Mouse (Mus musculus) cerebellum, adult 9-10 months (tissue): ENCODE measurements around the gene Osbpl5.

Experiments
- DNase-seq: peaks from one replicate; pipeline ENCODE4 v3.0.0; 2022

Osbpl5 gene

GRCm38 (mm10) chr7:143753990-143754715 is 2.6 kb downstream of the Osbpl5 start:
- peak; percentile 59 for DNase-seq

DNA sequence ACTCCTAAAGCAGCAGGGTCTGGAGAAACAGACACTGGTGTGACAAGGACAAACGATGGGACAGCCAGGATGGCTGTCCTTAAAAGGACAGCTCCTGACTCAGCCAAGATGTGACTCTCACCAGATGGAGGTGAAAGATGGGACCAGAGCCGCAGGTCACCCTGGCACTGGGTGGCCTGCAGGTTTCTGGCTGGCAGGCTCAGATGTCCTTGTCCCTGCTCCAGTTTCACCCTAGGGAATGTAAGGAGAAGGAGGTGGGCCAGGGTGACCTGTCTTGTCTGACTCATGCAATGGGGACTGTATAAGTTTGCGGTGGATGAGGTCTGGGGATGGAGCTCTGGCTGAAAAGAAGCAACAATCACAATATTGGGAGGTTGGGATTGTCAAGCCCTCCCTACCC is 4.2 kb downstream of the Osbpl5 start:
- no peak for DNase-seq

DNA sequence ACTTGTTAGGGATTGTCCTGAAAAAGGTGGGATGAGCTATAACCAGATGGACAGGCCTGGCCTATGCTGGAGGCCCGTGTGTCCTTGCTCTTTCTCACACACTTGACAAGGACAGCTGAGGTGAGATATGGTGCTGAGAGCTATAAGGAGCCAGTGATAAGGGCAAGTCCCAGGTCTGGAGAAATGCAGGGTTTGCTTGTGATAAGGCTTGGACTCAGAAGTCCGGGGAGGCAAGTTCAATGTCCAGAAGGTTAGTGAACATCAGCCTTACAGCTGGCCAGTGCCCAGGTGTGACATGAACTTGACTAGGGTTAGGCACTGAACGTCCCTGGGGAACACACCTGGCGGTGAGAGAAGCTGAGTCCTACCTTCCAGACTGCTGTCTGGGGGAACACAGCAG is 4.7 kb downstream of the Osbpl5 start:
- DNase-seq, result no peak

DNA sequence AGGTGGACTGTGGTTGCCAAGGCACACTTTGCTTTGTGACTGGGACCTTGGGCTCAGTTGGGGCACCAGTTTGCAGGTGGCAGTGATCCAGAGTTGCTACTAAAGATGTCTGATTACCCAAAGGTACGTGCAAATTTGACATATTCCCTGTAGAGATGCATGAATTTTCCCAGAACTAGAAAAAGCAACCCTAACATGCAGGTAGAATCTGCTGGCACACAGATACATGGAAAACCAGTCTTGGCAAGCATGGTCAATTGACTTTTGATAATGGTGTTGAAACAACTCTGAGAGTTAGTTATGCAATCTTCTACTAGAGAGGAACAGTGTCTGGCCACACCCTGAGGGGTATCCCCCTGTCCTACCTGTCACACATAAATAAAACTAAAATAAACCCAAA is 5.4 kb downstream of the Osbpl5 start:
- no peak for DNase-seq

DNA sequence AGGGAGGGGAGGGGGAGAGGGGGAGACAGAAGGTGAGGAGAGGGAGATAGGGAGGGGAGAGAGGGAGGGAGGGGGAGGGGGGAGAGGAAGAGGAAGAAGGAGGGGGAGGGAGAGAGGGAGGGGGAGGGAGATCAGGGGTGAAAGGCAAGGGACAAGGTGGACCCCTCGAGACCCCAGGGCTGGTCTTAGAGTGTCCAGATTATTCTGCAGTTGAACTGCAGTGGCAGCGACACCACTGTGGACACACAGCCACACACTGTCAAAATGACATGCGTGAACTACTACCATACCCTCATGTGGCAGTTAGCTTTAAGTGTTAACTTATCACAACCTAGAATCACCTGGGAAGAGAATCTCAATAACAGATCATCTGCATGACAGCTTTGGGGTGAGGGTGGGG is 7.7 kb downstream of the Osbpl5 start:
- DNase-seq, result no peak

GRCm38 (mm10) chr7:143748041-143748868 is 8.5 kb downstream of the Osbpl5 start:
- DNase-seq, result peak; percentile 83

- no peak for DNase-seq
These were observed 16.1 kb downstream of the Osbpl5 start for GRCm38 (mm10) chr7:143740653-143741052.

DNA sequence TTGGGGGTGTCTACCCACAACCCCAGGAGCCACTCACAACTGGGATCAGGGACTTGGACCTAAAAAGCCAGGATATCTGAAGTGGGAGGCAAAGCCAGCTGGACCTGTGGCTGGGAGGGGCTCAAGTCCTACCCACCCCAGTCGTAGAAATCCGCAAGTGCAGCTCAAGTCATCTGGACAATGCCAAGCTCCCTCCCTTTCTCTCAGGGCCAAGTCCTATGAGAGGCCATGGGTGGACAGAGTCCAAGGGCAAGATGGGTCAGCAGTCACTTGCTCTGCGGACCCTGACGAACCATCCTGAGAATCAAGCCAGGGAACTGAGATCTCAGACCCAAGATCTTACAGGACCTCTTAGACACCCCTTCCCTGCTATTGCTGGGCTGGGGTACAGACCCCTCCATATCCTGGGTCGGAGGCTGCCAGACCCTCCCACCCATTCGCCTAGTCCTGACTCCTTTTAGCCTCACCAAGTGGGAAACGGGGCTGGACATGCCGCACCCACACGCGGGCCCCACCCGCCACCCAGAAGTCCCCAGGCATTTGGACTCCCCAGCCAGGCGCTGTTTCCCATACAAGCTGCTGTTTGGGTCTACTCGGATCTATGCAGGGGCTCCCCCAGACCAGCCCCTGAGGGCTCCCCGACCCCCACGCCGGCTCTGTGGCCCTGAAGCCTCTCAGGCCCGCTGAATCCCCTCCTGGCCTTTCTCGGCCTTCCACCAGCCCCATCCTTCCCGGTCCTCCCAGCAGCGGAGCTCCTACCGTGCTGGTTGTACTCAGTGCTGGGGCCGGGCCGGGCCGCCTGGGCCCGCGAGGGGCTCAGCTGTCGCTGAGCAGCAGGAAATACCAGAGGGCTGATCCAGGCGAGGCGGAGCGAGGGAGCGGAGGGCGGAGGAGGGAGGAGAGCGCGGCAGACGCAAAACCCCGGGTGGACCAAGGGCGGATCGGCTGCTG is 17.0 kb downstream of the Osbpl5 start:
- DNase-seq, result no peak

DNA sequence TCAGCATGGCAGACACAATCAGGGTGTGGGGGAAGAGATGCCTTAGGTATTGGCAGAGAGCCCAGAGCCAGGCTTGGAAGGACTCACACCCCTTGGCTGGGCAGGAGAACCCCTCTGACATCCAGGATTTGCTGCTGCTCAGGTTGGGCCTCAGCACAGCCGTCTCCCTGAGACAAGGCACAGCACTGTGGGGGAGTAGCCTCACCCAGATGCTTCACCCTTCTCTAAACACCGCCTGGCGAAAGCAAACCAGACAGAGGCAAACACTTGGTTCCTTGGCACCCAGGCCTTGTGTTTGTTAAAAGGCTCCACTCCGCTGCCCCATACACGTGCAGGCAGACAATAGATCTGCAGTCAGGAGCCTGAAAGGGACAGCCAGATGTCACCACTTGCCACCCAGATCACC is 18.2 kb downstream of the Osbpl5 start:
- DNase-seq, result no peak

- no peak for DNase-seq
These were observed 18.6 kb downstream of the Osbpl5 start for GRCm38 (mm10) chr7:143738194-143738593.

- no peak for DNase-seq
These were observed 23.0 kb downstream of the Osbpl5 start for GRCm38 (mm10) chr7:143733746-143734145.

DNA sequence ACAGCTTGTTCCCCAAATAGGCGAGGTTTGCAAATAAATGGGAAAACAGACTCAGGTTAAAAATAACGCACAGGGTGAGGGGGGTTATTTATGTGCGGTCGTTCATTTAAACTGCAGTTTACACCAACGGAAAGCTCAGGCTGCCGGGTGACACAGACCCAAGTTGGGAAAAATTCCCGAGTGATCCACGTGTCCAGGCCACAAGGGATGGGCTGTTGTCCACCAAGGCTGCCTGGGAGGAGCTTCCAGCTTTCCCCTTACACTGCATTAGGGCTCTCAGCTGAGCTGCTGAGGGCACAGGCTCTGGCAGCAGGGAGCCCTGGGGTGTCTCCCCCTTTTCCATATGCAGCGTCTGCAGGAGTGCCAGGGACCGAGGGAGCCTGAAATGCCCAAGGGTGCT is 26.9 kb downstream of the Osbpl5 start:
- no peak for DNase-seq

- DNase-seq, result no peak
These were observed 30.4 kb downstream of the Osbpl5 start for GRCm38 (mm10) chr7:143726396-143726795.

DNA sequence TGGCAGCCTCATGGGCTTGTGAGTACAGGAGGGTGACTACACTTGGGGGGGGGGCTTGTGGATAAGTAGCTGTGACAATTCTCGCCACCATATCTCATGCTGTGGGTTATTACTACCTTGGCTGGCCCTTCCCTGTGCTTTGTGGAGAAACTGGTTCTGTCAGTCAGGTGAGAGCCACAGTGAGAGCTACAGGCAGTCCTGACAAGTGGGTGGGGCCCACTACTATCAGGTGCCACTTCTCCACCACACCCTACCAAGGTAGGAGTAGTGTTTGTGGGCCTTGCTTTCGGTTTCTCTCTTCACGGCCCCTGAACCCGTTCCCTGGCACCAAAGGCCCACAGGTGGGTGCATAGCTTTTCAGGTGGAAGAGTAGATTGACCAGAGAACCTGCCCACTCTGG is 32.9 kb downstream of the Osbpl5 start:
- DNase-seq, result no peak

DNA sequence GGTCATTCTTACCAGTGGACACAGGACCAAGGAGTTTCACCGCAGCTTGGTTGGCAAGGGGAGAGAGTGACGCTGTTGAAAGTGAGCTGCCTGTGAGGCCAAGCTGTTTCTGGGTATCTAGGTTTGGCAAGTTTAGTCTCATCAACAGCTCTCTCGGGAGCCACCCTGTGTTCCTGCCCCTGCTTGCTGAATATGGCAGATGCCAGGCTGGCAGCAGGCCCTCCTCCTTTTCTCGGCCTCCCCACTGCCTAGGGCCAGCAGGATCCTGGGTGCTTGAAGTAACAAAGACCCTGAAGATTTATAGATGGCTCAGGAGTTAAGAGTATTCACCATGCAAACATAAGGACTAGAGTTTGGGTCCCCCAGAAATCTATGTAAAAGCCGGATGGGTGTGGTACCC is 34.1 kb downstream of the Osbpl5 start:
- DNase-seq, result no peak

DNA sequence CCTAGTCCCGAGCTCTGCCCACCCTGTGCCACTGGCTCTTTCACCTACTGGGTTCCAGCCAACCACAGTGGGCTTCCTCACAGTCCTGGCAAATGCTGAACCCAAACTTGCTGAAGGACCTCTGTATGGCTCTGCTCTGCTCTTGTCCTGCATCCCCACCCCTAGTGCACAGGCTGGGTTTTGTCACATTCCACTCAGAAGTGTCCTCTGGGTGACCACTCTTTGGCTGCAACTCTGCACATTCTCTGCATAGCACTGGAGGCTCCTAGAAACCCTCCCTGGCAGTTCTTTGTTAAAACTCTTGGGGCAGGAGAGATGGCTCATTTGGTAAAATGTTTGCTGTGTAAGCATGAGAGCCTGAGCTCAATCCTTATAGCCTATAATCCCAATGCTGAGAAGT is 39.0 kb downstream of the Osbpl5 start:
- DNase-seq, result no peak

DNA sequence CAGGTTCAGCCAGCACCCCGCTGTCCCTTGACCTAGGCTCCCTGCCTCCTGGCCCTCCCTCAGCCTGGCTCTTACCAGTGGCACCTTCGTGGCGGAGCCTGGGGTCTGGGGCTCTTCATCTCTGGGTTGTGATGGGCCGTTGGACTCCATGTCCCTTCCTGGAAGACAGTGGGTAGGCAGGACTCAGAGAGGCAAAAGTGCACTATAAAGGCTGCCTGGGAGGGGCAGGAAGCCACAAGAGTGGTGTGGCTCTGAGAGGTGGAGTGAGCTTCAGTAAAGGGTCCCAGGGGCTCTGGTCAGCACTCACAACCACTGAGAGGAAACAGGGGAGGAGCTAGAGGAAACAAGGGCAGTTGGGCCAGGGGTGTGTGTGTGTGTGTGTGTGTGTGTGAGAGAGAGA is 43.4 kb downstream of the Osbpl5 start:
- no peak for DNase-seq

- no peak for DNase-seq
These were observed 43.9 kb downstream of the Osbpl5 start for GRCm38 (mm10) chr7:143712771-143713348.

DNA sequence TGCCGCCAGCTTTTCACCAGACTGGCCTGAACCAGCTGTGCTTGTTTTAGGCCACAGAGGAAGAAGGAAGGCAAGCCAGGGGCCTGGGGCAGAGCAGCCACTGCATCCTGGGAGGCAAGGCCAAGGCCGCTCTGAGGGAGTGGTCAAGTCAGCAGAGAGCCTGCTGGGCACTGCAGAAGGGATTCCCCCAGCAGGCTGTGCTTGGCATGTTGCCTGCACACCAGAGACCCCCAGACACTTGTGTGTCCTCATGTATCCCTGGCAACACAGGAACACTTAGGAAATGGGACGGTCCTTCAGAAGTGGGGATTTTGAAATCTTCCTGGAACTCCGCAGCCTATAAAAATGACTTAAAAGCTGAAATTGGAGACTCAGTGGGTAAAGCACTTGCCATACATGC is 44.8 kb downstream of the Osbpl5 start:
- no peak for DNase-seq

DNA sequence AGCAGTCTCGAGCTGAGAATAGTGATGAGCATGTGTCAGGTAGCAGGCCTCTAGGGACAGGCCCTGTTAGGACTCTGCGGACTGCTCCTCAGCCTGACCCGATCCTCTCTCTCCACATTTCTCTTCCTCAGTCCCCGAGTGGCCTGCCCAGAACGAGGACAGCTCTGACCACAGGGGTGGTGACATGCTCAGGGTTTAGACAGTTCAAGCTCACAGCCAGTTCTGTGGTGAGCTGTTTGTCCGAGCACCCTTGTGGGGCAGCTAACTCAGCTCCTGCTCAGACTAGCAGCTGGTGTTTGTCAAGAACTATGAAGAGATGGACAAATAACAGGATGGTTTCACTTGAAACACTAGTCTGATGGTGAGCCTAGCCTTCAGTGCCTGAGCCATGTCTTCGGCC is 45.4 kb downstream of the Osbpl5 start:
- no peak for DNase-seq

- DNase-seq, result no peak
These were observed 47.4 kb downstream of the Osbpl5 start for GRCm38 (mm10) chr7:143709395-143709794.

DNA sequence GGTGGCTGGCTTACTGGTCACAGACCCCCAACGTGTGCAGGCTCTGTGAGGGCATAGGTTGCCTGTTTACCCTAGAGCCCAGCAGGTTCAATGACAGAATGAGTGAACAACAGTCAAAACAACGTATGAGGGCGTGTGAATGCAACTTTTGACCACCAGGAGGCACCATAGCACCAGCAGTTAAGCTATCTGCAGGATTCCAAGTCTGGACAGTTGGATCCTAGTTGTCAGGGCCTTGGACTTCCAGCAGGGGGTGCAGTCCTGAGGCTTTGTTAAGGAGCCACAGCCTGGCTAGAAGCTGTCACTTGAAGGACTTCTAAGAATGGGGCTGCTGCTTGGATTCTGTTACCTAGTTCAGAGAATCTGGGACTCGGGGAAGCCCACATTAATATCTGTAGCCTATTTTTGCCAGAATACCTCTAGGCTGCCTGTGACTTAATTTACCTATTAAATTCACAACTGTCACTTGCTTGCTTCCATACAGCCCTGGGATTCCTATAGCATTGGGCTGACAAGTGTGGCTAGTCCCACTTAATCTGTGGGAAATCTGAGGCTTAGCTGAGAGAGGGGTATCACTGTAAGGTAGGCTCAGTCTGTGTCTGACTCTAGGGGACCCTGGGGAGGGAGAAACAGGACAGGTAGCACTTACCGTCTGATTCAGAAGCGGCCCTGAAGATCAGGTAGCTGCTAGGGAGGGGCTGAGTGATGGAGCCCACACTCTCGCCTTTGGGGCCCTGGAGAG is 49.9 kb downstream of the Osbpl5 start:
- peak; percentile 95 for DNase-seq
